Comparison of ENCODE assay signal across 20 mouse cellular contexts in the genomic region with DNA sequence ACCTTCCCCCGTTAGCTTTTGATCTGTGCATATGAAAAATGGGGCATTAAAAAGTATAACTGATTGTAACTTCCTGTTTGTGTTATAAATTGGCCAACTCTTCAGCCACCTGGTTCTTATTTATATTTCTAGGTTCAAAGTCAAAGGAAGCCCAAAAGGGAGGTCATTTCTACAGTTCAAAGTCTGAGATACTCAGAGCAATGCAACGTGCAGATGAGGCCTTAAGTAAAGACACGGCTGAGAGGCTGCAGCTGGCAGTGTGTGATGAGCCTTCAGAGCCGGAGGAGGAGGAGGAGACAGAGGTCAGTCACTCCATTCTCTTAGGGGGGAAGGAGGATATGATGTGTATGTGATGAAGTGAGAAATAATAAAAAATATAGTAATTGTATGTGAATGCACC. TPM values are rescaled to one million over a fixed set of nuclear protein-coding genes. Genes with fewer than 3 reads are reported as not detected.
DNase-seq lines count a peak whose midpoint lies in the region; ATAC-seq and TF ChIP-seq lines count a peak whose summit lies in the region.
"Had no signal": no experiment of that assay in that cellular context is flagged by ENCODE, and none has a peak within 500 bp of the region (broad histone marks: within the 10 kb centered on the region; RNA-seq: fewer than 3 reads in every experiment).

No protein-coding gene starts in this region.

- no peaks in the 10 kb centered on the region for H3K27me3 ChIP-seq in liver, postnatal 0 days (ENCODE audit: insufficient read depth, low read length)
- H3K27me3 ChIP-seq in liver, embryonic 12.5 days (replicated peaks), result no peaks in the 10 kb centered on the region
- no peaks in the 10 kb centered on the region for H3K27me3 ChIP-seq in intestine, embryonic 14.5 days (replicated peaks; ENCODE audit: control insufficient read depth, insufficient read depth, low read length)
- no peaks in the 10 kb centered on the region for H3K27me3 ChIP-seq in intestine, embryonic 16.5 days (replicated peaks; ENCODE audit: control insufficient read depth, insufficient read depth, low read length)
- H3K27me3 ChIP-seq: CH12.LX; embryonic facial prominence, embryonic 13.5 days; forebrain, embryonic 12.5 days; heart, embryonic 12.5 days; Patski had no signal

- H3K27ac ChIP-seq in liver, postnatal 0 days (ENCODE audit: low read depth), result peak overlapping the region; percentile 31
- H3K27ac ChIP-seq in liver, embryonic 12.5 days, result no peak overlapping the region
- H3K27ac ChIP-seq in intestine, embryonic 14.5 days (ENCODE audit: low read depth), result no peak overlapping the region
- H3K27ac ChIP-seq in intestine, embryonic 16.5 days (ENCODE audit: low read length), result no peak overlapping the region
- H3K27ac ChIP-seq: embryonic facial prominence, embryonic 13.5 days; forebrain, embryonic 12.5 days had no signal

- ATAC-seq in liver, postnatal 0 days, result peak; percentile 40; the same call in 1 of the 2 replicates
- no peak for ATAC-seq in liver, embryonic 12.5 days
- no peak for ATAC-seq in intestine, embryonic 14.5 days (replicated peaks; ENCODE audit: low FRiP score, low TSS enrichment, low read depth)
- ATAC-seq in intestine, embryonic 16.5 days, result peak; percentile 82
- ATAC-seq: activated CD4-positive, CD25-positive, alpha-beta regulatory T cell, adult 4 months; forebrain, embryonic 16.5 days; Patski had no signal

- no peak for TF ChIP-seq EP300 in liver, postnatal 0 days (IDR thresholded peaks at IDR 0.05; ENCODE audit: low read depth)

- peak; percentile 51 for DNase-seq in kidney, adult 9 months
- DNase-seq in kidney, adult 8-10 months, result no peak
- no peak for DNase-seq in liver, postnatal 0 days
- DNase-seq in intestine, embryonic 14.5 days (ENCODE audit: low spot score), result peak; percentile 48
- DNase-seq in left cerebral cortex, adult 9 months (ENCODE audit: low spot score in 2 of 2), result no peak
- DNase-seq: adrenal gland, postnatal 14 days; cerebellum, adult 18-20 months; cerebellum, adult 9-11 months; cerebellum, postnatal 36 days; gastrocnemius, postnatal 10 days; heart, postnatal 36 days had no signal

- no peak overlapping the region for H3K4me2 ChIP-seq in liver, postnatal 0 days (ENCODE audit: low read depth, low read length)
- no peak overlapping the region for H3K4me2 ChIP-seq in liver, embryonic 12.5 days
- no peak overlapping the region for H3K4me2 ChIP-seq in intestine, embryonic 14.5 days (ENCODE audit: low read length)
- H3K4me2 ChIP-seq in intestine, embryonic 16.5 days (ENCODE audit: low read depth, low read length), result no peak overlapping the region
- H3K4me2 ChIP-seq: embryonic facial prominence, embryonic 13.5 days; forebrain, embryonic 12.5 days; heart, embryonic 12.5 days had no signal

- H3K4me1 ChIP-seq in liver, postnatal 0 days (ENCODE audit: insufficient read depth), result 0 out of 2 replicates have a peak, but pooled peaks cover 4% of the 10 kb centered on the region
- H3K4me1 ChIP-seq in liver, embryonic 12.5 days, result peaks cover 7% of the 10 kb centered on the region
- no peaks in the 10 kb centered on the region for H3K4me1 ChIP-seq in intestine, embryonic 14.5 days (replicated peaks; ENCODE audit: control insufficient read depth, insufficient read depth, low read length)
- H3K4me1 ChIP-seq in intestine, embryonic 16.5 days (ENCODE audit: control insufficient read depth, insufficient read depth, low read length), result peaks cover 2% of the 10 kb centered on the region

- TF ChIP-seq CTCF in liver, postnatal 0 days (IDR thresholded peaks at IDR 0.05; ENCODE audit: low read depth), result no peak

- no peak overlapping the region for H3K4me3 ChIP-seq in liver, postnatal 0 days (ENCODE audit: low read depth, low read length)
- H3K4me3 ChIP-seq in liver, embryonic 12.5 days, result no peak overlapping the region
- no peak overlapping the region for H3K4me3 ChIP-seq in intestine, embryonic 14.5 days (ENCODE audit: low read depth, low read length)
- no peak overlapping the region for H3K4me3 ChIP-seq in intestine, embryonic 16.5 days (ENCODE audit: low read length)
- H3K4me3 ChIP-seq: embryonic facial prominence, embryonic 13.5 days; forebrain, embryonic 12.5 days; heart, embryonic 12.5 days had no signal

- no peak overlapping the region for H3K9ac ChIP-seq in liver, postnatal 0 days (replicated peaks)
- no peak overlapping the region for H3K9ac ChIP-seq in liver, embryonic 12.5 days
- H3K9ac ChIP-seq in intestine, embryonic 14.5 days (ENCODE audit: low read length), result no peak overlapping the region
- H3K9ac ChIP-seq in intestine, embryonic 16.5 days (ENCODE audit: low read depth, low read length), result no peak overlapping the region
- H3K9ac ChIP-seq: embryonic facial prominence, embryonic 13.5 days; forebrain, embryonic 12.5 days; heart, embryonic 12.5 days had no signal

- H3K9me3 ChIP-seq in liver, postnatal 0 days (ENCODE audit: low read length), result no peaks in the 10 kb centered on the region
- no peaks in the 10 kb centered on the region for H3K9me3 ChIP-seq in liver, embryonic 12.5 days (replicated peaks)
- H3K9me3 ChIP-seq in intestine, embryonic 14.5 days (ENCODE audit: control insufficient read depth, low read length), result no peaks in the 10 kb centered on the region
- no peaks in the 10 kb centered on the region for H3K9me3 ChIP-seq in intestine, embryonic 16.5 days (ENCODE audit: control insufficient read depth, low read length)
- H3K9me3 ChIP-seq: embryonic facial prominence, embryonic 13.5 days; forebrain, embryonic 12.5 days; heart, embryonic 12.5 days had no signal

- peaks cover 46% of the 10 kb centered on the region for H3K36me3 ChIP-seq in liver, postnatal 0 days (replicated peaks; ENCODE audit: insufficient read depth, low read length)
- H3K36me3 ChIP-seq in liver, embryonic 12.5 days, result peaks cover 93% of the 10 kb centered on the region
- H3K36me3 ChIP-seq in intestine, embryonic 14.5 days (ENCODE audit: control insufficient read depth, insufficient read depth, low read length), result peaks cover 65% of the 10 kb centered on the region
- peaks cover 12% of the 10 kb centered on the region; the same call in 1 of the 2 replicates for H3K36me3 ChIP-seq in intestine, embryonic 16.5 days (ENCODE audit: control insufficient read depth, insufficient read depth, low read length)

- 41% methylated on average over 4 of the region's 4 CpGs for whole genome bisulfite sequencing in liver, postnatal 0 days (ENCODE audit: insufficient replicate concordance)
- 78% methylated on average over 4 of the region's 4 CpGs for WGBS in liver, embryonic 12.5 days (ENCODE audit: insufficient replicate concordance)
- WGBS in intestine, embryonic 14.5 days, result 44% methylated on average over 4 of the region's 4 CpGs
- 29% methylated on average over 4 of the region's 4 CpGs for WGBS in intestine, embryonic 16.5 days

RNA-seq across cellular contexts. Expression of a gene that starts 8.5 kb away (rescaled TPM):
- 8.9 and 11.7 TPM in 2 replicates for polyA plus RNA-seq in liver, postnatal 0 days (2015; fragmentation: Nextera tagmentation; extraction: Ambion mirVana)
- 52.0 and 52.4 TPM in 2 replicates for polyA plus RNA-seq in liver, embryonic 12.5 days (2016; fragmentation: Nextera tagmentation; extraction: Ambion mirVana)
- 58.7 and 62.2 TPM in 2 replicates for polyA plus RNA-seq in intestine, embryonic 14.5 days (2014; fragmentation: Nextera tagmentation; extraction: Ambion mirVana)
- 30.1 and 30.2 TPM in 2 replicates for polyA plus RNA-seq in intestine, embryonic 16.5 days (2015; fragmentation: Nextera tagmentation; extraction: Ambion mirVana)

Comparison
In these comparisons a context has a peak if more than half of its experiments do, and no peak if none do; other contexts are left out.
1. DNase-seq: peak in kidney, adult 9 months (single experiment) and intestine, embryonic 14.5 days (single experiment); none in kidney, adult 8-10 months (0 of 2), liver, postnatal 0 days (single experiment) and left cerebral cortex, adult 9 months (0 of 2).
2. ATAC-seq: peak in liver, postnatal 0 days (single experiment) and intestine, embryonic 16.5 days (single experiment); none in liver, embryonic 12.5 days (single experiment) and intestine, embryonic 14.5 days (single experiment).